Mouse (Mus musculus) cortical plate, adult 2 months (tissue): ENCODE measurements at regions not wholly inside any gene's neighbourhood (a gene's known extent, or its start where the extent isn't known, plus 50 kb on each side); places are given as distances from the start of the nearest gene placed in this dataset.

Source experiments
- CTCF ChIP-seq: fragments of 200-500 bp; IDR thresholded peaks from 2 replicates; pipeline ENCODE4 v1.5.1; 2011; ENCODE audit warnings: mild to moderate bottlenecking, control low read depth, low read length; ENCODE audit not compliant: insufficient read depth; ENCODE audit errors: extremely low read depth
- POLR2A ChIP-seq: fragments of 200-500 bp; IDR thresholded peaks from 2 replicates; pipeline ENCODE4 v1.6.1; 2011; ENCODE audit warnings: mild to moderate bottlenecking, low read length, control low read depth; ENCODE audit not compliant: insufficient read depth; ENCODE audit errors: extremely low read depth

- no peak for TF ChIP-seq POLR2A
- TF ChIP-seq CTCF, result no peak
Measured at GRCm38 (mm10) chr16:20806739-20807138, 72.4 kb upstream of the Thpo start.
